Mouse (Mus musculus) right cerebral cortex, postnatal 10 days (tissue): Measurements from ENCODE around the gene Dph7.
"Not testable (repeated sequence)": the region's sequence is repeated elsewhere in the genome, so short reads cannot be mapped to it uniquely, and the experiment has no call there.

ENCODE experiments used
- DNase-seq, 2 experiments: peaks; one replicate each; pipeline ENCODE4 v3.0.0; 2021; ENCODE audit warnings: low spot score in 2 of 2

Gene Dph7

GRCm38 (mm10) chr2:24970386-24970785 is 8.2 kb downstream of the Dph7 start:
- DNase-seq, result no peak

- not testable (repeated sequence) for DNase-seq
Observed at GRCm38 (mm10) chr2:24974452-24974851, 12.3 kb downstream of the Dph7 start.

GRCm38 (mm10) chr2:24974906-24975703 is 12.9 kb downstream of the Dph7 start, which contains the start of gene Mrpl41:
TSS of gene Mrpl41 (minus strand) at chr2:24975098.
- DNase-seq, result peak; percentile 99

- peak; percentile 83 to 84 for DNase-seq
Observed at GRCm38 (mm10) chr2:24975704-24976297, 13.6 kb downstream of the Dph7 start, which contains the start of gene Pnpla7. TSS of gene Pnpla7 (plus strand) at chr2:24976033.

GRCm38 (mm10) chr2:24976960-24977359 is 14.8 kb downstream of the Dph7 start:
- DNase-seq, result peak in 1 of 2 experiments; percentile 14

GRCm38 (mm10) chr2:24987762-24988161 is 25.6 kb downstream of the Dph7 start:
- DNase-seq, result no peak

- peak; percentile 47 to 60 for DNase-seq
Observed at GRCm38 (mm10) chr2:24995332-24995731, 33.1 kb downstream of the Dph7 start.

GRCm38 (mm10) chr2:24996471-24996870 is 34.3 kb downstream of the Dph7 start:
- no peak for DNase-seq

GRCm38 (mm10) chr2:25000544-25001235 is 38.5 kb downstream of the Dph7 start:
- peak in 1 of 2 experiments; percentile 44 for DNase-seq

GRCm38 (mm10) chr2:25003946-25004786 is 42.0 kb downstream of the Dph7 start:
- peak in 1 of 2 experiments; percentile 23 for DNase-seq

GRCm38 (mm10) chr2:25006767-25007166 is 44.6 kb downstream of the Dph7 start:
- DNase-seq, result no peak

- DNase-seq, result no peak
Observed at GRCm38 (mm10) chr2:25008250-25008649, 46.0 kb downstream of the Dph7 start.
